Mouse (Mus musculus): Measurements from ENCODE around the gene 1700029P11Rik.
A peak's percentile ranks its signal among the peaks of the same experiment; 100 is the strongest.

1700029P11Rik gene

DNA sequence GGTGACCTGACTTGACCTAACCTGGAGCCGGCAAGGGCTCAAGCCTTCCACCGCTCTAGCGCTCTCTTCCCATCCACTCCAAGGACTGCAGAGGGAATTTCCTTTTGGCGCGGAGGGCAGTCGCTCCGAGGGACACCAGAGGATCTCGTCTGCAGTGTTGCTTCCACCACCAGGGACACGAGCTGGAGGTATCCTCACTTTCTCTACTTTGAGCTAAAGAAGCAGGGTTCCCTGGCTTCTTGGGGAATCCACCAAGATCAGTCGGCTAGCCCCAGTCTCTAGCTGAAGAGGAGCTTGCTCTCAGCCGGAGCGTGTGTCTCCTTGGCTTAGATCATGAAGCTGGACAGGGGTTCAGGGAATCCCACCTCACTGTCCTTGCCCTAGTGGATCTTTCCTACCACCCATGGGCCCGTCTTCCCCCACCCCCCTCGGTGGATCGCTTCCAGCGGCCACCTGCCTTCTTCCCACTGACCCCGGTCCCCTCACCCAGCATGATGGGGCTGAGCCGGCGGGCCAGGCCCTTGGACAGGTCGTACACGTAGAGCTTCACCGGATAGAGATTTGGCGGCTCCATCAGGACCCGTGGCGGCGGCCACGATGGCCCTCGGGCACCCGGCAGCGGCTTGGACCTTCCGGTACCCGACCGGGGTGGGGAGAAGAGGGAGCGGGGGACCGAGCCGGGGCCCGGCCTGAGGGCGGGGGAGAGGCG, 35.2 kb downstream of the 1700029P11Rik start:
- peak; percentile 44 to 51 for DNase-seq

- DNase-seq, result peak; percentile 99 to 100
Observed at GRCm38 (mm10) chr15:82016101-82016808, 35.9 kb downstream of the 1700029P11Rik start.

DNA sequence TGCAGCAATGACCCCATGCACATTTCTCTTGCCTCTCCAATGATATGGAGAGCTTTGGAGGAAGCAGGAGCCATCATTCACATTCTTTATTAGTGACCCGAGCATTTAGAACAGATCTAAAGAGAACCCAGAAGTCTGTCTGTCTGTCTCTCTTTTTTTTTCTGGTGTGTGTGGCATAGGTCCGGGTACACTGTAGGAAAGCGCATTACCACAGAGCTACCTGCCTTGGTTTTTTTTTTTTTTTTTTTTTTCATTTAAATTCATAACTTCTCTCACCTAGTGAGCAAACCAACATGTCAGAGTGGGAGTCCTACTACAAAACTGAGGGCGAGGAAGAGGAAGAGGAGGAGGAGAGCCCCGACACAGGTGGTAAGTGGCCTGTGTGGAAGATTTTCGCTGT, 36.5 kb downstream of the 1700029P11Rik start:
- no peak for DNase-seq

DNA sequence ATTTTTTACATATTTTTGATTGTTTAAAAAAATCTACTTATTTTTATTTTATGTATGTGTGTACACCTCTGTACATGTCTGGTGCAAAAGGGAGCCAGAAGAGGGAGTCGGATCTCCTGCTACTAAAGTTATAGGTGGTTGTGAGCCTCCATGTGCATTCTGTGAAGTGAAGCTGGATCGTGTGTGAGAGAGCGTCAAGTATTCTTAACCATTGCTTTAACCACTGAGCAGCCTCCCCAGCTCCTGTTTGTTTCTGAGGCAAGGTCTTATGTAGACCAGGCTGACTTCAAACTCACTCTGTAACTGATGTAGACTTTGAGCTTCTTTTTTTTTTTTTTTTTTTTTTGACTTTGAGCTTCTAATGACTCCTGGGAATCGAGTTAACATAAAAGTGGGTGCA, 37.1 kb downstream of the 1700029P11Rik start:
- no peak for DNase-seq

- DNase-seq, result no peak
Observed at GRCm38 (mm10) chr15:82019288-82019687, 38.9 kb downstream of the 1700029P11Rik start.

DNA sequence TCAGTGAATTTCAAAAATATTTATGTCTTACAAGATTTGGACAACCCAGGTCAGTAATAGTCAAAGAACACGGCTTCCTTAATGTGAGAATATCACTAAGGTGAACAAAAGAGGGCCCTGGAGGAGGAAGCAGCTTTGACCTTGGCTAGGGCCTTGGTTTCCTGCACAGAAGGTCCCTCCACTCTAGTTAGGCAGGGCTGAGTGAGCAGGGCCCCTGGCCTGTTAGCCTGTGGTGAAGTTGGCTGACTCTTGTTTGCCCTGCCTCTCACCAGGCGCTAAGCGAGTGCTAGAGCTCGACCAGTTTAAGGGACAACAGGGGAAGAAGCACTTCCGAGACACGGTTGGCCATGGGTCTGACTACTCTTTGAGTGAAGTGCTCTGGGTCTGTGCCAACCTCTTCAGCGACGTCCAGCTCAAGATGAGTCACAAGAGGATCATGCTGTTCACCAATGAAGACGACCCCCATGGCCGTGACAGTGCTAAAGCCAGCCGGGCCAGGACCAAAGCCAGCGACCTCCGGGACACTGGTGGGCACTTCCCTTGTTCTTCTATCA, 42.3 kb downstream of the 1700029P11Rik start:
- no peak for DNase-seq

GRCm38 (mm10) chr15:82023965-82024635, 43.8 kb downstream of the 1700029P11Rik start:
- DNase-seq, result no peak

DNA sequence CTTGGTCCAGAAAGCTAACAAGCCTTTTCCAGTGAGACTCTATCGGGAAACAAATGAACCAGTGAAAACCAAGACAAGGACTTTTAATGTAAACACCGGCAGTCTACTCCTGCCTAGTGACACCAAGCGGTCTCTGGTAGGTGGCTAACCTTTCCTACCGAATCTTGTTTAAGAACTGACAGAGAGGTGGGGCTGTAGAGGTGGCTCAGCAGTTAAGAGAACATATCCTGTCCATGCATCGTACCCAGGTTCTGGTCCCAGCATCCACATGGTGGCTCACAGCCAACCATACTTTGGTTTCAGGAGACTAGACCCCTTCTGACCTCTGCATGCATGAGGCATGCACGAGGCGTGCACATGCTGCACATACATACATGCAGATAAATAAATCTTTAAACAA, 46.9 kb downstream of the 1700029P11Rik start:
- no peak for DNase-seq

DNA sequence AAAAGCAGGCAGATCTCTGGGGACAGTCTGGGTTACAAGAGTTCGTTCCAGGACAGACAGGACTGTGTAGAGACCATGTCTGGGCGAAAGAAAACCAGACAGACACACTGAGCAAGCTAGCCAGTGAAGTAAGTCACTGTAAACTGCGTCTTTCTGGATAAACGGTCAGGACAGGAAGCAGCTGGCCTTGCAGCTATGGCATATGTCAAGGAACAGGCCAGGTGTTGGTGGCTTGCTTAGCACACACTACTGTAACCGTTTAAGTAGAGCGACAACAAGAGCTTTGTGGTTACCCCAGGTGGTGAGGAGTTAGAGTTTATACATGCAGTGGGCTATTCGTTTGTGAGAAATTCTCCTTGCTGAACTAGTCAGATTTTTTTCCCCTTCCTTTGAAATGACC, 47.4 kb downstream of the 1700029P11Rik start:
- DNase-seq, result no peak

All from cerebellum, postnatal 36 days (tissue).